1 mouse cellular context compared by ENCODE assay signal in the genomic region with DNA sequence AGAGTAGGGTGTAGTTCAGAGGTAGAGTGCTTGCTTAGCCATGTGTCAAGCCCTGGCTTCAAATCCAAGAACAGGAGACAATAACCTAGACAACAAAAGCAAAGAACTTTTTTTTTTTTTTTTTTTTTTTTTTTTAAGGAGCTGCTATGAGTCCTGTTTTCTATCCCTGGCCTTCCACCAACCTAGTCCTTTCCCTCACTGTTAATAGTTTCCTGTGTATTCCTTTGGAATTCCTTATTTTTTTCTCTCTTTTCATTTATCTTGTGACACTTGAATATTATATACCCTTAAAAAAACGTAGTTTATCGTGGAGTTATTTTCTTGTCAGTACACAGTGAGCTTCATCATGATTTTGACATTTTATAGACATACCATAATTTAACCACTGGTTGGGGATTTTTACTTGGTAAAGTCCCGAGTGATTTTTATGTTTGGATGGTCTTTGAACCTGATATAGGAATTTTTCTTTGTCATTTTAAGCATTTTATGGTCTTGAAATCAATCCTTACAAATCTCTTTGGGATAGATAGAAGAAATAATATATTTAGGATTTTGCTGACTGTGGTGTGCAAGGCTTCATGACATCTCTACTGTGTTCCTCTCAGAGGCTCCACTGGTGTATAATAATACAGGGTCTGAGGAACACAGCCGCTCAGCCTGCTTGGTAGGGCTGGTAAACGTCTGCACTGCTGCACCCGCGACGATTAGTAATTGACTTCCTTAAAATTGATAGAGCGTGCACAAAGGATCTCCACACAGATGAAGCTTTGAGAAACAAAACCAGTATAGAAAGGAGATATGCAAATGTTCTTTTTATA.
A peak's percentile ranks its signal among the peaks of the same experiment; 100 is the strongest.
TF ChIP-seq lines count a peak whose summit lies in the region.

No protein-coding gene starts in this region.

TF ChIP-seq in CH12.LX, 34 proteins besides CTCF, POLR2A, EP300 and RAD21 (continued from another document):
- TF ChIP-seq KAT2A (IDR thresholded peaks at IDR 0.05; ENCODE audit: insufficient replicate concordance, low read length): no peak
- no peak for TF ChIP-seq MAFK (IDR thresholded peaks at IDR 0.05; ENCODE audit: insufficient replicate concordance, low read length)
- TF ChIP-seq ZNF384 (IDR thresholded peaks at IDR 0.05; ENCODE audit: low read depth, low read length): peak; percentile 76
- no peak for TF ChIP-seq MAX (IDR thresholded peaks at IDR 0.05; ENCODE audit: low read length)
- no peak for TF ChIP-seq UBTF (IDR thresholded peaks at IDR 0.05; ENCODE audit: low read depth, low read length)
- TF ChIP-seq MEF2A (IDR thresholded peaks at IDR 0.05; ENCODE audit: borderline replicate concordance, low read depth, low read length): no peak
- 0 out of 2 replicates have a peak, but pooled peaks have one; percentile 37 for TF ChIP-seq IRF4 (IDR thresholded peaks at IDR 0.05; ENCODE audit: low read depth, low read length)
- no peak for TF ChIP-seq POLR2AphosphoS2 (IDR thresholded peaks at IDR 0.05; ENCODE audit: low read depth, low read length)
- no peak for TF ChIP-seq ZKSCAN1 (IDR thresholded peaks at IDR 0.05; ENCODE audit: borderline replicate concordance, low read depth, low read length)
- no peak for TF ChIP-seq RCOR1 (conservative IDR thresholded peaks at IDR 0.05; ENCODE audit: low read depth, low read length)
- TF ChIP-seq SMC3 (IDR thresholded peaks at IDR 0.05; ENCODE audit: low read depth, low read length): no peak
- peak; percentile 60; the same call in 1 of the 2 replicates for TF ChIP-seq SIN3A (IDR thresholded peaks at IDR 0.05; ENCODE audit: low read length)
- TF ChIP-seq CHD1 (IDR thresholded peaks at IDR 0.05; ENCODE audit: low read depth, low read length): peak; percentile 82
- TF ChIP-seq HCFC1 (IDR thresholded peaks at IDR 0.05; ENCODE audit: low read depth, low read length): no peak
- no peak for TF ChIP-seq ETS1 (conservative IDR thresholded peaks at IDR 0.05; ENCODE audit: low read depth, low read length)
